Mouse (Mus musculus): ENCODE measurements around the gene Rgs6.

- TF ChIP-seq CTCF (IDR thresholded peaks at IDR 0.05; ENCODE audit: extremely low read depth, insufficient read depth, insufficient read length, insufficient replicate concordance) (no peak), POLR2A (IDR thresholded peaks at IDR 0.05; ENCODE audit: low read depth, low read length) (no peak)
Measured at GRCm38 (mm10) chr12:83100413-83100812, 512.3 kb downstream of the Rgs6 start.

Data from spleen, adult 2 months (tissue).